Mouse (Mus musculus) embryonic facial prominence, embryonic 12.5 days (tissue): ENCODE measurements around the gene Slc30a10. TPM values are rescaled to one million over a fixed set of nuclear protein-coding genes. Genes with fewer than 3 reads are reported as not detected.

ENCODE experiments used
- ATAC-seq: fragments of 200-750 bp; cut with Nextera tagmentation; 2 replicates; pipeline ENCODE4 v1.8.0; 2017; ENCODE audit not compliant: insufficient number of reproducible peaks, insufficient read depth, low FRiP score, low TSS enrichment
- H3K27ac ChIP-seq: fragments of 300-500 bp; sonication (generic); 2 replicates; pipeline ENCODE4 v1.5.1; 2016; ENCODE audit warnings: mild to moderate bottlenecking
- H3K27me3 ChIP-seq: fragments of 300-500 bp; sonication (generic); 2 replicates; pipeline ENCODE4 v1.6.1; 2016; ENCODE audit warnings: mild to moderate bottlenecking, moderate library complexity
- H3K36me3 ChIP-seq: fragments of 300-500 bp; sonication (generic); 2 replicates; pipeline ENCODE4 v1.6.1; 2016; ENCODE audit warnings: mild to moderate bottlenecking
- H3K4me1 ChIP-seq: fragments of 300-500 bp; sonication (generic); 2 replicates; pipeline ENCODE4 v1.6.1; 2016
- H3K4me2 ChIP-seq: fragments of 300-500 bp; sonication (generic); replicated peaks from 2 replicates; pipeline ENCODE4 v1.6.1; 2016; ENCODE audit warnings: mild to moderate bottlenecking, moderate library complexity
- H3K4me3 ChIP-seq: fragments of 300-500 bp; sonication (generic); 2 replicates; pipeline ENCODE4 v1.5.1; 2016; ENCODE audit warnings: mild to moderate bottlenecking
- H3K9ac ChIP-seq: fragments of 300-500 bp; sonication (generic); 2 replicates; pipeline ENCODE4 v1.6.1; 2016; ENCODE audit warnings: mild to moderate bottlenecking, moderate library complexity
- H3K9me3 ChIP-seq: fragments of 300-500 bp; sonication (generic); 2 replicates; pipeline ENCODE4 v1.6.1; 2016; ENCODE audit warnings: mild to moderate bottlenecking, moderate library complexity
- WGBS: fragments of 180-500 bp; shearing (Covaris S2); methylation state at CpG from one replicate; pipeline ENCODE4 v1.1.7; 2016; 5-methylcytosine and 5-hydroxymethylcytosine counted together
- polyA plus RNA-seq: library from polyadenylated mRNA; unstranded; fragments of >200 nt; fragmentation: Nextera tagmentation; extraction: Ambion mirVana; gene quantifications from 2 replicates; pipeline ENCODE4 v1.2.1, GENCODE M21; 2016

Slc30a10 gene
- polyA plus RNA-seq, result 0.93 and 1.00 TPM in 2 replicates

GRCm38 (mm10) chr1:185454575-185454954, at the start of gene Slc30a10:
Gene Slc30a10 (plus strand): TSS chr1:185454848.
- Histone ChIP-seq H3K27me3 (peaks cover 45% of the 10 kb centered on the region), H3K4me1 (0 out of 2 replicates have a peak, but pooled peaks cover 7% of the 10 kb centered on the region), H3K9me3 (no peaks in the 10 kb centered on the region), H3K27ac (no peak within 1 kb of the TSS), H3K9ac (peak within 1 kb of the TSS; percentile 63), H3K36me3 (no peaks in the 10 kb centered on the region), H3K4me2 (peak within 1 kb of the TSS; percentile 98), H3K4me3 (peak within 1 kb of the TSS; percentile 59)
- ATAC-seq, result peak; percentile 66
- WGBS, result 2% methylated on average over 18 of the region's 18 CpGs

GRCm38 (mm10) chr1:185405921-185406320, 48.7 kb upstream of the Slc30a10 start:
- Histone ChIP-seq H3K27ac (no peak overlapping the region), H3K4me3 (no peak overlapping the region), H3K36me3 (peaks cover 67% of the 10 kb centered on the region), H3K4me1 (no peaks in the 10 kb centered on the region), H3K27me3 (no peaks in the 10 kb centered on the region), H3K4me2 (no peak overlapping the region), H3K9me3 (no peaks in the 10 kb centered on the region), H3K9ac (no peak overlapping the region)
- WGBS, result 94% methylated on average over 10 of the region's 10 CpGs
- ATAC-seq, result no peak

GRCm38 (mm10) chr1:185409831-185410230, 44.8 kb upstream of the Slc30a10 start:
- no peak for ATAC-seq
- Histone ChIP-seq H3K9me3 (no peaks in the 10 kb centered on the region), H3K36me3 (peaks cover 68% of the 10 kb centered on the region), H3K4me3 (no peak overlapping the region), H3K4me2 (no peak overlapping the region), H3K27me3 (no peaks in the 10 kb centered on the region), H3K27ac (no peak overlapping the region), H3K4me1 (no peaks in the 10 kb centered on the region), H3K9ac (no peak overlapping the region)
- 78% methylated on average over 3 of the region's 3 CpGs for WGBS

GRCm38 (mm10) chr1:185418011-185418410, 36.6 kb upstream of the Slc30a10 start:
- Histone ChIP-seq H3K4me1 (no peaks in the 10 kb centered on the region), H3K27me3 (no peaks in the 10 kb centered on the region), H3K4me2 (no peak overlapping the region), H3K36me3 (peaks cover 74% of the 10 kb centered on the region), H3K9me3 (no peaks in the 10 kb centered on the region), H3K27ac (no peak overlapping the region), H3K4me3 (no peak overlapping the region), H3K9ac (no peak overlapping the region)
- no peak for ATAC-seq
- WGBS, result 90% methylated on average over 9 of the region's 9 CpGs

- no peaks in the 10 kb centered on the region for H3K27me3 ChIP-seq
- H3K4me1 ChIP-seq, result no peaks in the 10 kb centered on the region
- 89% methylated on average over 5 of the region's 5 CpGs for WGBS
- H3K9me3 ChIP-seq, result no peaks in the 10 kb centered on the region
- peaks cover 72% of the 10 kb centered on the region for H3K36me3 ChIP-seq
- H3K9ac ChIP-seq, result no peak overlapping the region
- H3K4me3 ChIP-seq, result no peak overlapping the region
- H3K4me2 ChIP-seq, result no peak overlapping the region
- H3K27ac ChIP-seq, result no peak overlapping the region
- no peak for ATAC-seq
Measured at GRCm38 (mm10) chr1:185419805-185420204, 34.8 kb upstream of the Slc30a10 start.

- ATAC-seq, result no peak
- peaks cover 68% of the 10 kb centered on the region for H3K36me3 ChIP-seq
- no peak overlapping the region for H3K9ac ChIP-seq
- no peaks in the 10 kb centered on the region for H3K9me3 ChIP-seq
- WGBS, result 92% methylated on average over 6 of the region's 6 CpGs
- H3K4me3 ChIP-seq, result no peak overlapping the region
- no peak overlapping the region for H3K4me2 ChIP-seq
- no peaks in the 10 kb centered on the region for H3K4me1 ChIP-seq
- H3K27me3 ChIP-seq, result no peaks in the 10 kb centered on the region
- H3K27ac ChIP-seq, result no peak overlapping the region
Measured at GRCm38 (mm10) chr1:185420776-185421175, 33.9 kb upstream of the Slc30a10 start.

- H3K4me3 ChIP-seq, result no peak overlapping the region
- H3K4me2 ChIP-seq, result no peak overlapping the region
- no peak overlapping the region for H3K27ac ChIP-seq
- H3K9ac ChIP-seq, result no peak overlapping the region
- no peaks in the 10 kb centered on the region for H3K4me1 ChIP-seq
- H3K9me3 ChIP-seq, result no peaks in the 10 kb centered on the region
- peaks cover 65% of the 10 kb centered on the region for H3K36me3 ChIP-seq
- no peaks in the 10 kb centered on the region for H3K27me3 ChIP-seq
- 95% methylated on average over 5 of the region's 5 CpGs for WGBS
- ATAC-seq, result no peak
Measured at GRCm38 (mm10) chr1:185426583-185426982, 28.1 kb upstream of the Slc30a10 start.

GRCm38 (mm10) chr1:185430488-185430887, 24.2 kb upstream of the Slc30a10 start:
- 91% methylated on average over 5 of the region's 5 CpGs for WGBS
- Histone ChIP-seq H3K4me3 (no peak overlapping the region), H3K4me1 (no peaks in the 10 kb centered on the region), H3K4me2 (no peak overlapping the region), H3K27ac (no peak overlapping the region), H3K27me3 (no peaks in the 10 kb centered on the region), H3K9me3 (no peaks in the 10 kb centered on the region), H3K36me3 (peaks cover 42% of the 10 kb centered on the region), H3K9ac (no peak overlapping the region)
- ATAC-seq, result no peak

GRCm38 (mm10) chr1:185431245-185431997, 23.2 kb upstream of the Slc30a10 start:
- H3K27ac ChIP-seq, result no peak overlapping the region
- no peaks in the 10 kb centered on the region for H3K9me3 ChIP-seq
- H3K4me1 ChIP-seq, result no peaks in the 10 kb centered on the region
- H3K4me3 ChIP-seq, result no peak overlapping the region
- 80% methylated on average over 6 of the region's 6 CpGs for WGBS
- H3K9ac ChIP-seq, result no peak overlapping the region
- no peak overlapping the region for H3K4me2 ChIP-seq
- ATAC-seq, result no peak
- peaks cover 36% of the 10 kb centered on the region for H3K36me3 ChIP-seq
- H3K27me3 ChIP-seq, result no peaks in the 10 kb centered on the region

GRCm38 (mm10) chr1:185431998-185432317, 22.7 kb upstream of the Slc30a10 start:
- Histone ChIP-seq H3K4me2 (no peak overlapping the region), H3K36me3 (peaks cover 30% of the 10 kb centered on the region), H3K4me1 (no peaks in the 10 kb centered on the region), H3K9me3 (no peaks in the 10 kb centered on the region), H3K27ac (no peak overlapping the region), H3K9ac (no peak overlapping the region), H3K4me3 (no peak overlapping the region), H3K27me3 (no peaks in the 10 kb centered on the region)
- WGBS, result 73% methylated on average over 13 of the region's 13 CpGs
- no peak for ATAC-seq

- 79% methylated on average over 6 of the region's 6 CpGs for WGBS
- Histone ChIP-seq H3K4me3 (no peak overlapping the region), H3K9ac (no peak overlapping the region), H3K27me3 (no peaks in the 10 kb centered on the region), H3K4me1 (no peaks in the 10 kb centered on the region), H3K27ac (no peak overlapping the region), H3K36me3 (peaks cover 21% of the 10 kb centered on the region), H3K4me2 (no peak overlapping the region), H3K9me3 (no peaks in the 10 kb centered on the region)
- ATAC-seq, result no peak
Measured at GRCm38 (mm10) chr1:185433112-185433511, 21.5 kb upstream of the Slc30a10 start.

GRCm38 (mm10) chr1:185438841-185439580, 15.6 kb upstream of the Slc30a10 start:
- Histone ChIP-seq H3K9me3 (no peaks in the 10 kb centered on the region), H3K36me3 (no peaks in the 10 kb centered on the region), H3K4me3 (no peak overlapping the region), H3K27ac (no peak overlapping the region), H3K4me2 (no peak overlapping the region), H3K4me1 (no peaks in the 10 kb centered on the region), H3K27me3 (no peaks in the 10 kb centered on the region), H3K9ac (no peak overlapping the region)
- 70% methylated on average over 9 of the region's 9 CpGs for WGBS
- ATAC-seq, result no peak
